Mouse (Mus musculus) thymus, postnatal 4 days (tissue): ENCODE measurements around the gene Syt2.
A peak's percentile ranks its signal among the peaks of the same experiment; 100 is the strongest.

Experiments used
- DNase-seq: peaks from one replicate; pipeline ENCODE4 v3.0.0; 2021

Syt2 gene

DNA sequence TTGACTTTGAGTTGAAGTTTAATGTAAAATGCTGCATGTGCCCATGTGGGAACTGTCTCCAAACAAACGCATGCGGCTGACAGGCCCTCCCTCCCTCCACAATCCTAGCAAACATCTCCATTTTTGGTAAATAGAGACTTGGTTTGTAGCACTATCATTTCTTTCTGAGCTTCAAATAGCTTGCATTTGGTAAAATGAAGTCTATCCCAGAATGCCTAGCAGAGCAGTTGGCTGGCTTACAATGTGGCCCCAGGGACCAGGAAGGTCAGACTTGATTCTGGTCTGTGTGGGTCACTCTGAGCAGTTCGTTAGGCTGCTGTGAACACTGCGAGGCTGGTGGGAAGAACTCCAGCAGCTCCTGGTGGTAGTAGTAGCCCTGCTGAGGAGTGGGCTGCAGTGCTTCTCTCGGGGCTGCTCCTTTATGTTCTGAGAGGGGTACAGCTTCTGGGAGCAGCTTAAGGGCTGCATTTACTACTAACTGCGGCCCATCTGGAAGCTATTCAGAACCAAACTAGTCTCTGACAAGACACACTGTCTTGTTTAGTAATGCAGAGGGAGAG lies 128.3 kb downstream of the Syt2 start:
- DNase-seq = no peak

DNA sequence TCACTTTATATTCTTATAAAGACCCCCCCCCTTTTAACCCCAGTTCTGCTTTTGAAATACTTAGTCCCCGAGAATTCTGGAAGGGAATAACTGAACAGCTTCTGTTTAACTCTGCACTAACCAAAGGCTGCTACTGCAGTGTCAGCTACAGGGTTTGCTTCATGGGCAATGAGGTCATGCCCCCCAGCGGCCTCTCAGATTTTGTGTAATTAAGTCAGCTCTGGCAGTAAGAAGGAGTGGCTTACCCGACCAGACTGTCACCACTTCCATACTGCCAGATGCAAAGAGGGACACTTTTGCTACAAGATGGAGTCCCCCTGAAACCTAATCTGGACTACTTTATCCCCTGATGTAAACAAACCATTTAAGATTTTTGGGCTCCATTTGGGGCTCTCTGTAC lies 129.2 kb downstream of the Syt2 start:
- DNase-seq = no peak

DNA sequence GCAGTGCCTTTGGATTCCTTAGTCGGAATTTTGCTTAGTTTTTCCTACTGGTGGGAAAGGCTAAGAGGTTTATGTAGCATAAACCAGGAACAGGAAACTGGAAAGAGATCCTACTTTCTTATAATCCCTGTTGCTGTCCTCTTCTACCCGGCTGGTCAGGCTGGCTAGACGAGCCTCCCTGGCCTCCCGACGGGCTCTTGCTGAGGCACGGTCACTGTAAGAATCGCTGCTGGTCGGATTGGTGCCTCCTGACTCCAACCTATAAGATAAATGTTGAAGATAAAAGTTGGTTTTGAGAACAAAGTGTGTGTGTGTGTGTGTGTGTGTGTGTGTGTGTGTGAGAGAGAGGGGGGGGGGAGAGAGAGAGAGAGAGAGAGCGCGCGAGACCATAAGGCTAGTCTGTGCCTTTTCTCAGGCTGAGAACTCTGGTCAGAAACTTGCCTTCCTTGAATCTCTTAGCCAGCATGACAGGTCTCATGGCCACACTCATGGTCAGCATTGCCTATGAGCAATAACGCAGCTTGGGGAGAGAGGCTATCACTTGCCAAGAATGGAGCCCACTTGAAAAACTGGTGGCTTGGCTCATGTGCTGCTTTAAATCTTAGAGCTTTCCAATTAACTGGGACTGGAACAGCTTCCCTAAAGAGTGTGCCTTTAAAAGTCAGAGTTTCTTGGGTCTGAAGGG lies 130.9 kb downstream of the Syt2 start:
- DNase-seq = no peak

DNA sequence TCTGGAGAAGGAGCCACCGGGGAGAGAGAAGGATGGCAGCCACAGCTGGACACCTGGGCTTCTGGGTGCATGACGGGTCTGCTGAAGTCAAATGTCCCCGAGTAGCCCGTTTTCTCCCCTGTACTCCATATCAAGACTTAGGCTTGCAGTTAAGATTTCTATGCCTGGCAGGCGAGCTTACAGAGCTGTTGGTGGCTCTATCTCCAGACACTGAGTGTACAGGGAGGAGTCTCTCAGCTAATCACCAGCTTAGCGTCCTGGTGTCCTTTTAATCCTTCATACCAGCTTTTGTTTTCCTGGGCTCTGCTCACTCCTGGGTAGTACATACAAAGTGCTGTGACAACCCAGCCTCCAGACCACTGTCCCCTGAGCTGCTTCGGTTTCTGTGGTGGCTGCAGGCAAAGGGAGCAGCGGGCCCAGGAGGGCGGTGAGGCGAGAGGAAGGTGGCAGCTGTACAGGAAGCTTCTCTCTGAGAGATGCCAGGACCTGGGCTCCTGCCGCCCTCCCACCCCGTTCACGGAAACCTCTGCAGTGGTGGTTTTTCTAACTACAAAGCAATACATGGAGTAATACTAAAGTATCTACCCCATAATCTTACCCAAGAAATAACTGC lies 131.6 kb downstream of the Syt2 start:
- DNase-seq = peak; percentile 62

DNA sequence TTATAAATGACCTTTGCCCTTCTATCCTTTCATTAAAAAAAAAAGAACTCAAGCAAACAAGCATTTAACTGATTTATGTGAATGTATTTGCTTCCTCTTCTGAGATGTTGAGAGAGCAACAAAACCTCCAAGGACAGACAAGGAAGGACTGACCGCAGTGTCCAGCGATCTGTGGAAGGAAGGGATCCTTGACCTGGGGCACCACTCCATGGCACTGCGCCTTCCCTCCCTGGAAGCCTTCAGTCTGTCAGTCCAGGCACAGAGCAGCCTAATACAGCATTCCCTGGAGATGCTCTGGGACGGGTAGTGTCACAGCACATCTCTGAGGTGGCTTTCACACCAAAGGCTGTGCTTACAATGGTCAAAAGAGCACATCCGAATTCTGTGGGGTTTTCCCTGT lies 136.3 kb downstream of the Syt2 start:
- DNase-seq = no peak

DNA sequence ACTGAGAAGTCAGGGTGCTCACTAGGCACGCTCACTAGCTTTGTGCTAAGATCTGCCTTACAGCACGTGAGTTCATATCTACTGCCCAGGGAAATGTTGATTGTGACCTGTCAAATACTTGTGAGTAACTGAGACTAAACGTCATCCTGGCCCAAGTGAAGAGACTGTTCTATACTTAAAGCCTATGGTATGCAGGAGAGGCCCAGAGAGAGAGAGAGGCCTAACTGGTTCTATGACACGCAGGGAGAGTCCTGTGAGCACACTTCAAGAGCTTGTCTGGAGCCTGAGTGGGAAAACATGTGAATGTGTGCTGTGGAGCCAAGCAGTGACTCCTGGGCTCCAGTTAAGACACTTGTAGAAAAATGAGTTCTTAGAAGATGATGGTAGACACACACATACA lies 137.5 kb downstream of the Syt2 start:
- no peak for DNase-seq

DNA sequence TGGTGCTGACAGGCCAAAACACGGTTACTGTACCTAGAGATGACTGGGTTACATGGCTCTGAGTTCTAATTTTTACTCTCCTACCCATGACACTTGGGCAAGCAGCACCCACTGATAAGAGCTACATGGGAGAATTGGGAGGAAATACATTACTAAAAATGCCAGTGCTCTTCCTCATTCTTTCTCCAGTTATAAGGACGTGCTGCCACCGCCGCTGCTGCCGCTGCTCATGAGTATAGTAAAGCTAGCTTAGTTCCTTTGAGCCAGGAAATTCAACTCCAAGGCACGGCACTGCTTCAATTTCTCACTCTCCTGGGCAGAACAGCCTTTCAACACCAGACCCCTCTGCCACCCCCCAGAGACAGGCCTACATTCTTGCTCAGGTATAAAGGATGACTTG lies 138.0 kb downstream of the Syt2 start:
- no peak for DNase-seq

DNA sequence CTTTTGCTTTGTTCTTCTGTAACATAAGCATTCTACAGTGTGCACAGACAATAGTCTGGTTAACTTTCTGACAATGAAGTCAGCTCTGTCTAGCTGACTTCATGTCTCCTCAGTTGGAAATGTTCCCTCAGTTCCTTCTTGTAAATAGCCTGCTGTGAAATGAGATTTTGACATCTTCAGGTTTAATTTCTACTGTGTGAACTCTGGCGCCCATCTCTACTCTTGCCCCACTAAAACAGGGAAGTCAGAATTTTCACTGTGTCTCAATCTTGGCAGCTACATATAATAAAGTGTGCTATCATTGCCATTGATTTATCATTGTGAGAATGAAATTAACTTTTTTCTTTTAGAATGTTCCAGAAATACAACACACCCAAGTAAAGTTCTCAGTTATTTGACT lies 138.4 kb downstream of the Syt2 start:
- DNase-seq = no peak

DNA sequence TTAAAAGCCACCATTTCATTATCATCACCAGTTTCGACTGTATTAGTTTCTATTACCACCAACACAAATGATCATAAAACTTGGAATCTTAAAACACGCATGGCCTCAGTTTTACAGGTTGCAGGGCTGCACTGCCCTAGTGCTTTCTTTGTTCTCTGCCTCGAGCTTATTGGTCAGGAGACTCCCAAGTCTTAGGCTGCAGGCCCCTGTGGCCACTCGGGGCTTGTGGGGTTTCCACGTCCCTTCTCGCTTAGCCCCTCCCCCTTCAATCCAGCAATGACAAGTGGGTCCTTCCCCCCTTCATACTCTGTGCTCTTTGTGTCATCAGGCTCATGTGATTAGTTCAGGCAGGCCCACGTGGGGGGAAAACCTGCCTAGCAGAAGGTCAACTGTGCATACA lies 141.6 kb downstream of the Syt2 start:
- no peak for DNase-seq

DNA sequence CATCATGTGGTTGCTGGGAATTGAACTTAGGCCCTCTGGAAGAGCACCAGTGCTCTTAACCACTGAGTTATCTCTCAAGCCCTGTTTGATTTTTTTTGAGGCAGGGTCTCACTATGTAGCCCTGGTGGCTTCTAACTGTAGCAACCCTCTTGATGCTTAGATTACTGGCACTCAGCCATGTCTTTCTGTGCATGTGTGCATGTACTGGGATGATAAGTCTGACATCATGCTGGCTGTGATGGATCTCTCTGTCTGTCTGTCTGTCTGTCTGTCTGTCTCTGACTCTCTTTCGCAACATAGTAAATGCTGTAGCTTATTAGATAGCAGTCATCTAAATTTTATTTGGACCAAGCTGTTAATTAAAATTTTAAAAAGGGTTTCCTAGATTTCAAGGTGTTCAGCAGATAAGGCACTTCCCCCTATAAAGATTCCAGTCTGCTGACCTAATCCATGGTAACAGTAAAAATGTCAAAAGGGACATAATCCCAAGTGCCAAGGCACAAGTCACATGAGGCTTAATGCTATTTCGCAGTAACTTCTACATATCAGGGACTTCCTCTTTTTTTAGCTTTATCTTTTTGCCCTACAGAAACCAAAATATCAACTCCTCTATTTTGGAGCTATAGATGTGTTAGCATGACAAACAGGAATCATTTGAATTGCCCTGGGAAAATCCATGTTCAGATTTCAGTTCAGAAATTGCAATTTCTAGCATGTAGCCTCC lies 144.4 kb downstream of the Syt2 start:
- no peak for DNase-seq

DNA sequence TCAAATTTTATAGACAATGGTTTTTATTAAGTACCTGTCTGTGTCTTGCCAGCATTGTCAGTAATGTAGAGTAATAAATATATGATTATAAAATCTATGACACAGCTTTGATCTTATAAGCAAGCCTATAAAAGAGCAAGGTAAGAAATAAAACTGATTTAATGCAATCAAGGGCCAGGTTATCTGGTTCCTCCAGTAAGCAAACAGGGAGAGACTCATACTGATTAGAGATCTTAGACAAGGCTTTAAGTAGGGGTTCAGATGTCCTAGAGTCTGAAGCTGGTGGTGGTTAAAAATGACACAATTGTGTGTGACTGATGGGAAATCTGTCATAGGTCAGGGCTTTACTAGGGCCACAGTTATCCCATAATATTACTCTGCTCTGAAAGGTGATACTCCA lies 145.0 kb downstream of the Syt2 start:
- DNase-seq = no peak

DNA sequence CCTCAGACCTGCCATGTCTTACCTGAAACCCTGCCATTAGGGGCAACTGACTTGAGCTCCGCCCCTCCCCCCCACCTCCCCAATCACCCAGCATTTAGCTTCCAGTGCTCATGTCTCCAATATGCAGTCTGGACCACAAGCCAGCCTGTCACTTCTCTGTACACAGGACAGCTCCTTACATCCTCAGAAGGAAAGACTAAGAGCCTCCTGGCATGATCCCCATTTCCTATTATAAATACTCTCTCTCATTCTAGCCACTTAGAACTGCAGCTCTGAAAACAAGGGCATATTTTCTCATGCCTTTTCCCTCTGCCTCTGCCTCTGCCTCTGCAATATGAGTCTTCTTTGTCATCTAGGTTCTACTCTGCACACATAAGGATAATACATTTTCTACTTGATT lies 149.6 kb downstream of the Syt2 start:
- no peak for DNase-seq

DNA sequence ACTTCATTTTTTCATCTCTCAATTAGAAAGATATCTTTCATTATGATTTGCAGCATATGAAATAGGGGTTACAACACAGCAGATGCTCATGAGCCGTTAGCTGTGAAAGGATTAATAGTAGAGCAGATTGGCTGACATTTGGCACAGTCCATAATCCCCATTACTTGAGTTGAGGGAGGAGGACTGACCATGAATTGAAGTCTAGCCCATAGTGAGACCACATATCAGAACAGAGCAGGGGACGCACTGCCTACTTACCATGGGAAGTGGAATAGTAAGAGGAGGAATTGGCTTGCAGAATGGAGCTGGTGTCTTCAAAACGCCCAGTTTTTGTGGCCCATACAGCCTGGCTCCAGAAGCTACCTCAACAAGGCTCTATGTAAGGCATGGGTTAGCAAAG lies 150.1 kb downstream of the Syt2 start:
- no peak for DNase-seq

DNA sequence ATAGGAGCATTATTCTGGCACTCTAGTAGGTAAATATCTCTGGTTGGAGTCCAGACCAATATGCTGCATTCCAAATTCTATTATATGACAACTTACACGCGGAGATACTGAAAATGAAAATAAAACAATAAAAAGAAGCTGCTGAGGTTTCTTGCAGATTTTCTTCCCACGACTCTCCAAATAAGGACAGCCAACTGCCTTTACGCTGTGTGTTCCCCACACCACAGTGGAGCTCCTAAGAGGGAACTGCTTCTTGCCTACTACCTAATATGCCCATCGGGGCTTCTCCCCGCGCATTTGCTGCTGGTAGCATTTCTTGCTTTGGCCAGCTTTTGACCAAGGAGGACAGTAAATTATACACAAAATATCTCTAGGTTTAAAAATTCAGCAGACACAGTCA lies 155.3 kb downstream of the Syt2 start:
- DNase-seq = no peak

DNA sequence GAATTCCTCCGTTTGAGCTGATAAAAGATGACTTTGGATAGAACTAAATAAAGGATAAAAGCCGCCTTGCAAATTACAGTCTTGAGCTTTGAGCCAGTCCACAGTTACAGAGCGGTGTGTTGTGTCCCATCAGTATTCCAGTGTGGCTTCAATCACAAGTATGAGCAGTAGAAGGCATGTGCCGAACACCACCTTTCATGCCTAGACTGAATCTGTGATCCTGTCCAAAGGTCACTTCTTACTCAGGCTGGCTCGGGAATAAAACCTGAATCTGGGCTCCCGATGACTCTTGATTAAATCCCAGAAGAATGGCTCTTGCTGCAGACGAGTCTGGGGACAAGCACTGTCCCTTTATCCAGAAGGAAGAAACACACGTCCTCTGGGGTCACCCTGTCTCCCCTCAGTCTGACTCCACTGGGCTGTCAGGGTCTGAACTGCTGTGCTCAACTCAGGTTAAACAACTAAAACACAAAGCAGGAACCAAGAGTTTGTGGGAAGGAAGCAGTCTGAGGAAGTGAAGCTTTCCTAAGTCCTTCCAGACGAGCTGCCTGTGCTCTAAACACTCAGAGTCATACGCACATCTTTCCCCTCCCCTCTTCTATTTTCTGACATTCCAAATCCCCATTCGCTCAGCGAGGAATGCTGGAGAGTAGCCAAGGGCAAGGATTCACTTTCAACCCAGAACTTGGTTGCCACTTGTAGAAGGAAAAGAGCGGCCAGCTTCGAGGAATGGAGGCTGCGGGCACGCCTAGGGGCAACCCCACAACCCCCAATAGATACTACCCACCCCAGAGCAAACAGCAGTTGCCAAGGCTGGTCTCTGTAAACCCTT lies 157.0 kb downstream of the Syt2 start:
- DNase-seq = no peak

DNA sequence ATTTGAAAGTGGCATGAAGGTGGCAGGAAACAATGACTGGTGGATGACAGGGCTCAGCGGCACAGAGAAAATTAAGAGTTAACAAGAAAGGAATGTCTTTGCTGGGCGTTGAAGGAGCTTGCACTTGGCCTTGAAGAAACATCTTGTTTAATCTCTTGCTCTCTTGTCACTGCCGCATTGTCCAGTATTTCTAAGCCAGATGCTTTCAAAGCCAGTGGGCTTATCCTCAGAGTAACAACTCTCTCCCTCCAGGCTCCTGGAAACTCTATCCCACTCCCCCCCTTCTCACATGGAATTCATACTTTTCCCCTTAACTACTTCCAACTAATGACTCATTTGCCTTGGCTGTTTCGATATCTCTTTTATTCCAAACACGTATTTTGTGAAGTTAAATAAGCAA lies 157.9 kb downstream of the Syt2 start:
- DNase-seq = no peak

DNA sequence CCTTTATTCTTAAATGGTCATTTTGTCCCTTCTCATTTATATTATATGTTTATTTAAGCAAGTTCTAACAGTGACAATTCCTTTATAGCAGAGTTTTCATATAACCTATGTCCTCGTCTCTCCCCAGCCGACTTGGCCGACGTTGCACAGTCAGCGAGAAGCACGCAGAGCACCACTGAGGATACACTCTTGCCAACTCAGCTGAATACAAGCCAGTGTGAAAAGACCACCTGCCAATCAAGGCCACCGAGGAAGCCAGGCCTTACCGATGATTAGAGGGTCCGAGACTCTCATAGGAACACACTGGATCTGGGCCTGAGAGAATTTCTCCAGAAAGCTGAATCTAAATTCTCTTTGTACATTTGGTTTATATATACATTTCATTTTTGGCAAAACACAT lies 159.0 kb downstream of the Syt2 start:
- no peak for DNase-seq
